Mouse (Mus musculus): ENCODE results near the gene Chl1.

The Chl1 gene

DNA sequence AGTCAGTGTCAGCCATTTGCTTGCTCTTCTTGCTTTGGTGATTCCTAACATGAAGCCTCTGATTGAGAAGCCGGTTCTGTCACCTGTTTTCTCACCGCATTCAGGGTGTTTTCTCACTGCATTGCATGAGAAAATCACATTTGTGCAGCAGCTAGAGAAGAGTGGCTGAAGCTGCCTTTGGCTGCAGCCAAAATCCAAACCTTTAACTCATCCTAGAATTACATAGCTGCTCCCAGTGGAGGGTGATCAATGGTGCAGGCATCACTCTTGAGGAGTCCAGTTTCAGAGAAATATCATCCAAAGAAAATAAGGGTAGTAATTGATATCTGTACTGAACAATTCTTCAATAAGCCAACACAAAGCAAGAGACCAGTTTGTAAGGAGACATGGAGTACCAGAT is 154.8 kb downstream of the Chl1 start:
- no peak for DNase-seq (ENCODE audit: extremely low read depth, low read depth)

DNA sequence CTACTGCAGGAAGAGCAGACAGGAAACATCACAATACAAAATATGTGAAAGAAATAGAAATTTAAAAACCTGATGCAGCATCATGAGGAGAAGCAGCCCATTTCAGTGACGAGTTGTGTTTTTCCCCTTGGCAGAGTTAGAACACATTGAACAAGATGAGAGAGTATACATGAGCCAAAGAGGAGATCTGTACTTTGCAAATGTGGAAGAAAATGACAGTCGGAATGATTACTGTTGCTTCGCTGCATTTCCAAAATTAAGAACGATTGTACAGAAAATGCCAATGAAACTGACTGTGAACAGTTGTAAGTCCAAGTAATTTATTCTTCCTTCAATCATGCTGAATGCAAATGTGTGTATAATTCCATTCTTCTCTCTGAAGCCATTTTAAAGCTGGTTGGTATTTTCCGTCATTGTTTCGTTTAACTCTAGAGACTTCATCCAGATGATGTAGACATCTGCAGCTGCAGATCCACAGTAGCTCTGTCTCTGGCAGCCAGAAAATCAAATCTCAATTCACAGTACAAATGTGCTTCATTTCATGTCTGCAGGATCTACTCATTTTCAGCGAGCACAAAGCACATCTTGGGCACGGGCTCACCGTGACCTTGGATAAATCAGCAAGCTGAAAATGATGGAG is 155.4 kb downstream of the Chl1 start:
- DNase-seq (ENCODE audit: extremely low read depth, low read depth), result no peak

DNA sequence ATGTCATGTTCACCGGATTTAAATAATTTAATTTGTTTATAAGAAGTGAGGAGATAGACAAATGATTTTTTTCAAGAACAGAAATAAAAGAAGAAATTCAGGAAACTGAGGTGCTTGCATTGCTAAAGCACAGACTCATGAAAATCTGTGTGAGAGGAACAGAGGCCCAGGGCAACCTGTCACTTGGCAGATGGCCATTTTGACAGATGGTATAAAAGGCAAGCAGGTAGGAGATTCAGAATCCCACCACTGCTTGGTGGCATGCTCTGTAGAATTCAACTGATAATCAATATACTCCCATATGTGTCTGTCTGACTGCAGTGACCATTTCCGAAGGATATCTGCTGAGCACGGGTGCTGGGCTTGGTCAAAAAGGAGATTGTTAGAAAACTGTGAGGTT is 162.7 kb downstream of the Chl1 start:
- DNase-seq (ENCODE audit: extremely low read depth, low read depth), result no peak

DNA sequence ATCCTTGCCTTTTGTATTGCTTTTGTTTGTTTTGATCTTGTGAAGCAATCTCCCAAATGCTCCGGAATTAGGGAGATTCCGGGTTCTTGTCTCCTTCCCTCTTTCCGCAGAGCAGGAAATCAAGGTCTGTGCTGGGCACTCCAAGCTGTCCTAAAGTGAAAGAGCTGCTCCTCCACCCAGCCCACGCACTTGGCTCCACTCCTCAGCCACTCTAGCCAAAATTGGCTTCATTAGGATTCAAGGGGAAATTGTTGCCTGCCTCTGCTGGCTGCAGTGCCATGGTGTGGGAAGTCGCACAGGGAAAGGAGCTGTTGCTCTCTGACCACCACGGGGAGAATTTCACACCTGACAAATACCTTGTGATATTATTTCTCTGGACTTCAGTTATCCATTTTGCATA is 163.9 kb downstream of the Chl1 start:
- no peak for DNase-seq (ENCODE audit: extremely low read depth, low read depth)

DNA sequence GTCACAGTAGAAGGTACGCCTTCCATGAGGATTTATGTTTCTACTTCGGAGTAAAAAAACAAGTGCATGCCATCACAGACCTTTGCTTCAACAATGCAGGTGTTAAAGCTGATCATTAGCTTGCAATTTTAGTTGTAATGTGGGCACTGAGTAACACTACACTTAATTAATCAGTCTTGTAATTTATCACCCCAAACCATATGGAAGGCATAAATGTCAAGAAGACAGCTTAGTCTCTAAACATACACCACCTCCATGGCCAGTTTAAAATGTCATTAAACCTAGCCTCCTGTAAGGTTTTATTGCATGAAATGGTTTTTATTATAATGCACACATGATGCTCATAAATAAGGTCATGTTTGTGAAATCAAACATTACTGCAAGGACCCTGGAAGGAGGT is 164.8 kb downstream of the Chl1 start:
- no peak for DNase-seq (ENCODE audit: extremely low read depth, low read depth)

DNA sequence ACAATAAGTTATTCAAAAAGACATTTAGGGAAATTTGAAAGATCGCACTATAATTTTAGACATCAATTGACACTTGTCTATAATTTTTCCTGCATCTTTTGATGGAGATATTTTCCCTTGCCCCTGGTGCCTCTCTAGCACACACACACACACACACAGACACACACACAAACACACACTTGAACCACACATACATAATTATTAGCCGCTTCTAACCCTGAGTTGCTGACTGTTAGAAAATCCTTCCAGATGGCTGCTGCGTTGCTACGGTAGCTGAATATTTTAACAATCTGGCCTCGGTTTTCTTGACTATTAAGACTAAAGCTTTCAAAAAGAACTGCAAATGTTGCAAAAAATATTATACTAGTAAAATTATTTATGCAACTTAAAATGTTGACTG is 166.3 kb downstream of the Chl1 start:
- no peak for DNase-seq (ENCODE audit: extremely low read depth, low read depth)

DNA sequence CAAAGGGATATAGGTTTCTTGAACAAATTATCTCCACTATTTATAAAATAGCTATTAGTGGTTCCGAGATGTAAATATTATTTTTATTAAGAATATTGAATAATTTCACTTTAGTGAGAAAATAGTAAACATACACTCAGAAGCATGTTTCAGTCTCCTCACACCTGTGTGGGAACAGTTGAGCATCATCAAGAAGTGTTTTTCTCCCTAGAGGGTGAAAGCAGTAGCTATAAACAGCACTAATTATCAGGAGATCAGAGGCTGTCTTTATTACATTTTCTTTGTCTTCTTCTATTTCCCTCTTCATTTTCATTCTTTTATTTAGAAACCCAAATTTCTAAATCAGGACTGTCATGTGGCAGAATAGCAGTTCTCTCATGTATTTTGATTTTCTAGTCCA is 166.7 kb downstream of the Chl1 start:
- DNase-seq (ENCODE audit: extremely low read depth, low read depth), result no peak

DNA sequence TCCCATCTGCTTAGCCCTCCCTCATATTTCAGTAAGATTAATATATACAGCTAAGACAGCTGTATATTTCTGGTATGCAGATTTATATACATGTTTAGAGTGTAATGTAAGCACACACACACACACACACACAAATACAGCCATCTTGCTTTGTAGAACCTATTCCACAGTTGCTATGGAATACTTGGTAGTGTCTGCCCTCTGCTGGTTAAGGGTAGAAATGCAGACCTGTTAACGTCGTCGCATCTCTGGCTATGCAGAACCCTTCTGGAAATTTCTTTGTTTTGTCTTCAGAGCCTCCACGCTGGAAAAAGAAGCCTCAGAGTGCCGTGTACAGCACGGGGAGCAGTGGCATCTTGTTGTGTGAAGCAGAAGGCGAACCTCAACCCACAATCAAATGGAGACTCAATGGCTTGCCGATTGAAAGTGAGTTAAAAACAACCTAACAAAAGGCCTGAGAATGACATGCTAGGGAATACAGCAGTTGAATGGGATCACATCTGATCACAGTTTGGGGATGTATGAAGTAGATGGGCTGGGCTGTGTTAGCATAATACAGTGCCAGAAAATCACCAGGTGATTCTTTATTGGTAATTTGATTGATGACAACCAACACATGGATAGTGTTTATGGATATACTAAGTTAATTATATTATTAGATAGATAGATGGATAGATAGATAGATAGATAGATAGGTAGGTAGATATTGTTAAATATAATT is 172.6 kb downstream of the Chl1 start:
- DNase-seq (ENCODE audit: extremely low read depth, low read depth), result peak; percentile 13

DNA sequence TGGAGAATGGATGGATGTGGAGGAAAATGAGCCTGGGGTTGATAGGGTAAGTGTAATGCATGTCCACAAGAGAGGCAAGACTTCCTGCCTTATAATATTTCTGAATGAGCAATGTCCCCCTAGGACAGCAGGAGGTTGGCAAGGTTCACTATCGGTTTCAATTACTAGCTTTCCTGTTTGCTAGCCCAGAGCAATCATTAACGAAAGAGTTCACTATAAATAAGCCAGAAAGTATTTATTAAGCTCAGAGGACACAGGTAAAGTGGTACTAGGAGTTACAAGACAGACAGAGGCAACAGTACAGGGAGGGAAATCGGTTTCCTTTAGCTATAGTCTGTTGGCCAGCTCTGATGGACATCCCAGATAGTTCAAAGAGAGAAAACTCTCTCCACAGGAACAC is 182.1 kb downstream of the Chl1 start:
- DNase-seq (ENCODE audit: extremely low read depth, low read depth), result no peak

DNA sequence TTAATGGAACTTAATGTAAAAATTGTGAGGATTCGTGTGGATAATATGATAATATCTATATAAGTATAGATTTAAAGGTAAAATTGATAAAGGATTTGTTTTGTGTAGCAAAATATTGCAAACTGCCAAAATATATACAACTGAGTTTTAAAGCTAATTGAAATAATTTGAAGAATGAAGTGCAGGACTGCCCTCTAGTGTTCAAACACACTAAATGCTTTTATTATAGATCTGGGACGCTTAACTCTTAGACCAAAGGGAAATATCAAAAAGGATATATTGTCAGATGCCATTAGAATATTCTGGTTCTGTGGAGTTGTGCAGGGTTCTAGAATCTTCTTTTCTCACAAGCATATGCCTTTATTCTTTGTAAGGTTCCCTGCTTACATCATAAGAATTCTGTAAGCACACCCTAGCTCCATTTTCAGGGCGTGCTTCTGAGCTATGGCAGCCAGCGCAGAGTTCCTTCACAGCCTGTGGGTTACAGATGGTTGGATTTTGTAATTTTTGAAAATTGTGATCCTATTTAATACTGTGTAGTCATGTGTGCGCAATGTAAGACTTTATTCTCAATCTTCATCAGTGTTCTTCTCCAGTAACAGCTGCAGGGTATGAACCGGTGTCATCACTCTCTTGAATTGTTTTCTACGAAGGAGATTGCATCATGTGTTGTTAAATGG is 187.1 kb downstream of the Chl1 start:
- peak; percentile 9 for DNase-seq (ENCODE audit: extremely low read depth, low read depth)

DNA sequence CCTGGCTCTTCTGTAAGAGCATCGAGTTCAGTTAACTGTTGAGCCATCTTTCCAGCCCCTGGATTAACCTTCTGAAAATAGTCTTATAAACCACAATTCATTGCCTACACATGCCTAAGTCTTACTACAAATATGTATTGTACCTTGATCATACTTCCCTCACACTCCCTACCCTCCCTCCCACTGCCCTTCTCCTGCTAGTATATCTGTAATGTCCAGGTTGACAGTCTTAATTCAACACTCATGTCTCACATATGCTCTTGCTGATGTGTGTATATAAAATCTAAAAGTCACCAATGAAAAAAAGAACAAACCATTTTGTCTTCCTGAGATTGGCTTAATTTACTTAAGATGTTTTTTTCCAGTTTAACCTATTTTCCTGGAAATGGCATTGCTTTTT is 189.1 kb downstream of the Chl1 start:
- no peak for DNase-seq (ENCODE audit: extremely low read depth, low read depth)

DNA sequence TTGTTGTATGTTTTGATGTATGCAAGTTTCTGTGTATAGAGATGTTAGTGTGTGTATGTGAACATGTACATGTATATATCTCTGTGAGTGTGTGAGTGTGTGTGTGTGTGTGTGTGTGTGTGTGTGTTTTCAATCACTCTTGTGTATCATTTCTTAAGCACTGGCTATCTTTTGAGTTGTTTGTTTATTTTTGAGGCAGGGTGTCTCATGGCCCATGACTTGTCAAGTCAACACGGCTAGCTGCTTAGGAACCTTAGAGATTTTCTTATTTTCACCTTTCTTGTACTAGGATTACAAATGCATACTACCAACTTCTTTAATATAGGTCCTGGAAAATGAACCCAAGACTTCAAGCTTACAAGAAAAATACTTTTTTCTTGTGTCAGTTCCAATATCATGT is 189.5 kb downstream of the Chl1 start:
- no peak for DNase-seq (ENCODE audit: extremely low read depth, low read depth)

DNA sequence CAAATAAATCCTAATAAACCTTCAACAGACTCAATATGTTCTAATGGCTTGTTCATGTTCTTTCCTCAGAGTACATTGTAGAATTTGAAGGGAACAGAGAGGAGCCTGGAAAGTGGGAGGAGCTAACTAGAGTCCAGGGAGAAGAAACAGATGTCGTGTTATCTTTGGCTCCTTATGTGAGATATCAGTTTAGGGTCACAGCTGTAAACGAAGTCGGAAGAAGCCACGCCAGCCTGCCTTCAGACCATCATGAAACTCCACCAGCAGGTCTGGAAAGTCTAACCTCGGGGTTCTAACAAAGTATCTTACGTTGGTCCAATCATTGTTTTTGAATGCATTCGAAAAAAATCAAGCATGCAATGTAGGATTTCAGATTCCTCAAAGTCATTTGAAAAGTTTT is 189.9 kb downstream of the Chl1 start:
- DNase-seq (ENCODE audit: extremely low read depth, low read depth), result peak; percentile 1

DNA sequence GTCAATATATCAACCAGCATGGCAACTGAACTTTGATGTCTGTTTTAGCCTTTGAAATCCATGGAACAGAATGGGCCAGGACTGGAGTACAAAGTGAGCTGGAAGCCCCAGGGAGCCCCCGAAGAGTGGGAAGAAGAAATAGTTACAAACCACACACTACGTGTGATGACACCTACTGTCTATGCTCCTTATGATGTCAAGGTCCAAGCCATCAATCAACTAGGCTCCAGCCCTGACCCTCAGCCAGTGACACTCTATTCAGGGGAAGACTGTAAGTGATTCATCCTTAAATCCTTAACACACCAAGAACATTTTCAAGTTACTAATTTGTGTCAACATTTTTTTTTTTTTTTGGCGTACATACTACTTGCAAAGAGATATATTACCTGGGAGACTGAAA is 196.0 kb downstream of the Chl1 start:
- DNase-seq (ENCODE audit: extremely low read depth, low read depth), result no peak

DNA sequence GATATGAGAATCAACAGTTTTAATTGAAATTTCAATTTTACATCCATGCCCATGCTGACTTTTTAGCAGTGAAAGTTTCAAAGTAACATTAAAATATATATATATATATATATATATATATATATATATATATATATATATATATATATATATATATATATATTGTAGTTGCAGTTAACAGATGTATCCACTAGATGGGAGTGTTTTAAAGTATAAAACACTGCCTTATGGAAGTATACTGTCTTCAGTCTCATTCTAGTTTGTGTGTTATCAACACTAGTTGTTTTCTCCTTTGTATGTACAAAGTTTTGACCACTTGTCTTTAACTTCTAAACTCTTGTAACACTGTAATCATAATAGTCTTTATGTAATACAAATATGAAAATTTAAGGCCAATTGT is 228.9 kb downstream of the Chl1 start:
- DNase-seq (ENCODE audit: extremely low read depth, low read depth), result no peak

DNA sequence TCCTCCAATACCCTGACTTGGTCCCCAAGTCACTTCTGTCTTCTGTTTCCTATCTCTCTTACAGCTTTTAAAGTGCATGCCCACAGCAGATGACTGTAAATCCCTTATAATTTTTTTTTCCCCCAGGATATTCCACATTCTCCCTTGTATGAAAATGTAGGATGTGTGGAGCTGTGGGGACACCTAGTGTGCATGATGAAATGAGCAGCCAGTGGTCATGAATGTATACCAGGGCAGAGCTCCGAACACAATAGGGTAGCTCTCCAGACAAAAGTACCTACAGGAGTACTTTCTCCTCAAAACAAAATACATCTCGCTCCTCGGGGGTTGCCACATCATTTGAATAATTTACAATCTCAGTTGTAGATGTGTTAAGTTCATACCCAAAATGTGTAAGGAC is 232.4 kb downstream of the Chl1 start:
- DNase-seq (ENCODE audit: extremely low read depth, low read depth), result no peak

DNA sequence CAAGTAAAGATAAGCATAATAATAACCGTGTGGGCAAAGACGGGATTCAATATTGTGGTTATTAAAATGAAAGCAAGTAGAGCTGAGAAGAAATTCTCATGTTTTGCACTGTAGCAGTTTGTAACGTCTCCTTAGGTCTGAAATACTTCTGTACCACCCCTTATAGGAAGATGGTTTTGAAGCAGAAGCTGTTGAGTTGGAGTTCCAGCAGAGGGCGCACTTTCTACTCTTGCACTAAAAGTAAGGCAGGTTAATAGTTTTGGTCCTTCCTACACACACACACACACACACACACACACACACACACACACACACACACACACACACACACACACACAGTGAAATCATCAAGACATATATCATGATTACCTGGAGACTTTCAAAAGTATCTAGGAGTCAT is 235.7 kb downstream of the Chl1 start:
- DNase-seq (ENCODE audit: extremely low read depth, low read depth), result no peak

DNA sequence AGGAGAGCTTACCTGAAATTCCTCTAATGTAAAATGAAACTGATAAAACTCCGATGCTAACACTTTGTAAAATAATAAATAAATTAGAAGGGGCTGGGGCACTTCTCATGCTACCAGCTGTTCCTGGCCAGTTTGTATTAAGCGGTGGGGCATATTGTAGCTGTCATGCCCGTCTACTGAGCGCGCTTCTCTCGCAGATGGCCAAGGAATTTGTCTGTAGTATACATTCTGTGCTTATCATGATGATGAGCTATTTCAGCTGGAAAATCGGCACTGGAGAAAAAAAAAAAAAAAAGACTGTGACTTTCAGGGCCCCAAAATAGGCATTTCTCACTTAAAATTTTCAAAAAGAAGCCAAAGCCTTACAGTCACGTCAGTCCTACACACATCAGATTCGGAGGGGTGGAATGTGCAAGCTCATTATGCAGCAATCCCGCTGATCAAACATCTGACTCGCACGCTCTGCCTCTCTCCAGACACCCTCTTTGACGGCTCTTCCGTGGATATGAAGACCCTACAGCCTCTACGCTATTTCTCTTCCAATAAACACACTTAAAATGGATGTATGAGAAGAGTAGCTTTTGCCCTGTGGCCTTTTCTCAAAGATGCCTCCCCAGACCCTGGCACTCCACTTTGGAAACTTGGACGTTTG is 238.9 kb downstream of the Chl1 start:
- no peak for DNase-seq (ENCODE audit: extremely low read depth, low read depth)

DNA sequence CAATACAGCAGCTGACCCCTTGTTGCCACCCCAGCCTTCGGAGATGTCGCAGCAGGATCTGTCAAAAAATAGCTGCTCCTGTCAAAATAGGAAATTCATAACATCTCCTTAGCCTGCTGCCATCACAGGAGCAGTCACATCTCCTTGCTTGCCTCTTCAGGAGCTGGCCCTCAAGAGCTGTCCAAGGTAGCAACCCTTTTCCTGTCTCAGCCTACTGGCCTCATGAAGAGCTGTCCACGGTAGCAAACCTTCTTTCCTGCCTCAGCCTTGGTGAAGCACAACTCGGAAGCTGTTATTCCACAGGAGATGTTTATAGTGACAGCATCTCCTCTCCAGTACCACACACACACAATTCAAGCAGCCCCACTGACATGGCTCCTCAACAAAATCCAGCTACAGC is 243.5 kb downstream of the Chl1 start:
- no peak for DNase-seq (ENCODE audit: extremely low read depth, low read depth)

DNA sequence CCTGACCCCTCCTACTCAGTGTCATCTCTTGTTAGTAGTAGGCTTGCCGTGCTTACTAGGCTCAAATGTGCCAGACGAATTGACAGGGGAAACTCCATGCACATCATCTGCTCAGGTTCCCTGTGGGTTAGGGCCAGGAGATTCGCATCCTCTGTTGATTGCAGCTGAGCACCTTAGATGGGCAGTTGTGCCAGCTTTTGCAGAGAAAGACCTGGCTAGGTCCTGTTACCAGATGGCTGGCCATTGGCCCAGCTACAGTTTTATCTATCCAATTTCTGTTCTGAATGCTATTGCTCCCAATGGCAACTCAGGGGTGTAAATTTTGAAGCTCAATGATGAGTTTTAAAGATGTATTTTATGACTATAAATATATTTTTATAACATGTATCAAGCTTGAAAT is 256.4 kb downstream of the Chl1 start:
- DNase-seq (ENCODE audit: extremely low read depth, low read depth), result no peak

DNA sequence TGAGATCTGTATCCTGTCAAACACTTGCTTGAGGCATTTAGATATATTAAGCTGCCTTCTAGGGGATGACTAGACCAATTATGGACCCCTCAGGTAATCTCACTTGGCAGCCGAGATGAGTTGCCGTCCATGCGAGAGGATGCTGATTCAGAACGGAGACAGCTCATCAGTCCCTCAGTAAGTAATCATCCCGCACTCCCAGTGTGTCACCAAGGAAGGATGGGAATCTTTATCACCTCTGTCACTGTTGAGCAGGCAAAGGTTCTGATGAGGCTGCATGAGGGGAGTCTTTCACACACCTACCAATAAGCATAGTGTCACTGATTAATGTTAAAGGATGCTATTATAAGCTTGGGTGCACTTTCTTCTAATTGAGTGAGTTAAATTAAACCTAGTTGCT is 270.7 kb downstream of the Chl1 start:
- DNase-seq (ENCODE audit: extremely low read depth, low read depth), result no peak

DNA sequence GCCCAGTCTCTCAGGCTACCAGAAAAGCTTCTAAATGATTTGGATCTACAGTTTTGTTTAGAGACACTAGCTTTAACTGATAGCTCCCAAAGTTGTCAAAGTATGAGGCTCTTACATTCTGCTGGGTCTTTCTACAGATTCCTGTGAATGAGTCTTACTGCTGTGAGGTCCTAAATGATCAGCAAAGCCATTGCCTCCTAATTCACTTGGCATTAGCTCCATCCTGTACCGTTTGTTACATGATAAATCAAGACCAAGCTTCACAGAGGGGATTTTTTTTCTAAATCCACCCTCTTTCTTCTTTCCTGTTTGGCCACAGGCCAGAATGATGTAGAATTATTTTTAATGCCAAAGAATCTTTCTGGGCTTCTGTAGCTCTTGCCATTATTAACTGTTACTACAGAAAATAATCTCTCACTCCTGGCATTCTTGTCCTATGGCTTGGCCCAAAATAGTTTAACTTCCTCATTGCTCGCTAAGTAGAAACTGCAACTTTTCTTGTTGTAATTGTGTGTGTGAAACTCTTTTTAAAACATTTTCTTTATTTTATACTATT is 280.8 kb downstream of the Chl1 start:
- no peak for DNase-seq (ENCODE audit: extremely low read depth, low read depth)

All from MEL-GATA-1-ER (cell line).